Mouse (Mus musculus) neural tube, embryonic 12.5 days (tissue): ENCODE measurements around the gene Get4. TPM values are rescaled to one million over a fixed set of nuclear protein-coding genes. Genes with fewer than 3 reads are reported as not detected.

Experiments used
- ATAC-seq: fragments of 200-750 bp; cut with Nextera tagmentation; 2 replicates; pipeline ENCODE4 v1.8.0; 2017; ENCODE audit warnings: low read depth, mild to moderate bottlenecking, moderate TSS enrichment, moderate library complexity; ENCODE audit not compliant: low FRiP score
- H3K27ac ChIP-seq: fragments of 300-500 bp; sonication (generic); 2 replicates; pipeline ENCODE4 v1.5.1; 2016
- H3K27me3 ChIP-seq: fragments of 300-500 bp; sonication (generic); replicated peaks from 2 replicates; pipeline ENCODE4 v1.6.1; 2016; ENCODE audit warnings: mild to moderate bottlenecking
- H3K36me3 ChIP-seq: fragments of 300-500 bp; sonication (generic); 2 replicates; pipeline ENCODE4 v1.6.1; 2016; ENCODE audit warnings: mild to moderate bottlenecking
- H3K4me1 ChIP-seq: fragments of 300-500 bp; sonication (generic); 2 replicates; pipeline ENCODE4 v1.6.1; 2016
- H3K4me2 ChIP-seq: fragments of 300-500 bp; sonication (generic); replicated peaks from 2 replicates; pipeline ENCODE4 v1.6.1; 2016; ENCODE audit warnings: mild to moderate bottlenecking
- H3K4me3 ChIP-seq: fragments of 300-500 bp; sonication (generic); 2 replicates; pipeline ENCODE4 v1.5.1; 2016
- H3K9ac ChIP-seq: fragments of 300-500 bp; sonication (generic); 2 replicates; pipeline ENCODE4 v1.6.1; 2016; ENCODE audit warnings: mild to moderate bottlenecking
- H3K9me3 ChIP-seq: fragments of 300-500 bp; sonication (generic); 2 replicates; pipeline ENCODE4 v1.6.1; 2016; ENCODE audit warnings: mild to moderate bottlenecking
- WGBS: fragments of 180-500 bp; shearing (Covaris S2); methylation state at CpG from one replicate; pipeline ENCODE4 v1.1.7; 2016; 5-methylcytosine and 5-hydroxymethylcytosine counted together
- polyA plus RNA-seq: library from polyadenylated mRNA; unstranded; fragments of >200 nt; fragmentation: Nextera tagmentation; extraction: Ambion mirVana; gene quantifications from 2 replicates; pipeline ENCODE4 v1.2.1, GENCODE M21; 2016

The Get4 gene
- polyA plus RNA-seq, 1 experiment from 2014 or later: 129 TPM

- Histone ChIP-seq H3K4me1 (0 out of 2 replicates have a peak, but pooled peaks cover 5% of the 10 kb centered on the region), H3K27me3 (no peaks in the 10 kb centered on the region), H3K4me3 (no peak overlapping the region), H3K9ac (no peak overlapping the region), H3K9me3 (no peaks in the 10 kb centered on the region), H3K36me3 (peaks cover 59% of the 10 kb centered on the region), H3K27ac (no peak overlapping the region), H3K4me2 (no peak overlapping the region)
- 94% methylated on average over 4 of the region's 4 CpGs for WGBS
- no peak for ATAC-seq
Observed at GRCm38 (mm10) chr5:139261403-139261802, 9.3 kb downstream of the Get4 start.

- Histone ChIP-seq H3K27ac (no peak overlapping the region), H3K27me3 (no peaks in the 10 kb centered on the region), H3K4me3 (no peak overlapping the region), H3K36me3 (peaks cover 71% of the 10 kb centered on the region), H3K9me3 (no peaks in the 10 kb centered on the region), H3K9ac (no peak overlapping the region), H3K4me2 (no peak overlapping the region), H3K4me1 (peaks cover 15% of the 10 kb centered on the region; the same call in 1 of the 2 replicates)
- no peak for ATAC-seq
- 91% methylated on average over 4 of the region's 4 CpGs for WGBS
Observed at GRCm38 (mm10) chr5:139267661-139268060, 15.5 kb downstream of the Get4 start.

GRCm38 (mm10) chr5:139270806-139271521 lies 18.8 kb downstream of the Get4 start:
- Histone ChIP-seq H3K4me2 (no peak overlapping the region), H3K27me3 (no peaks in the 10 kb centered on the region), H3K36me3 (peaks cover 38% of the 10 kb centered on the region), H3K9ac (no peak overlapping the region), H3K27ac (no peak overlapping the region), H3K4me3 (no peak overlapping the region), H3K4me1 (peaks cover 20% of the 10 kb centered on the region; the same call in 1 of the 2 replicates), H3K9me3 (no peaks in the 10 kb centered on the region)
- 66% methylated on average over 16 of the region's 16 CpGs for WGBS
- no peak for ATAC-seq

GRCm38 (mm10) chr5:139271994-139272554 lies 19.9 kb downstream of the Get4 start:
- Histone ChIP-seq H3K36me3 (peaks cover 27% of the 10 kb centered on the region), H3K9ac (no peak overlapping the region), H3K27ac (no peak overlapping the region), H3K9me3 (no peaks in the 10 kb centered on the region), H3K4me1 (peaks cover 20% of the 10 kb centered on the region; the same call in 1 of the 2 replicates), H3K27me3 (no peaks in the 10 kb centered on the region), H3K4me2 (no peak overlapping the region), H3K4me3 (no peak overlapping the region)
- ATAC-seq: no peak
- WGBS: 40% methylated on average over 8 of the region's 8 CpGs

GRCm38 (mm10) chr5:139277287-139277686 lies 25.2 kb downstream of the Get4 start:
- no peak for ATAC-seq
- Histone ChIP-seq H3K4me3 (no peak overlapping the region), H3K4me1 (0 out of 2 replicates have a peak, but pooled peaks cover 5% of the 10 kb centered on the region), H3K9ac (no peak overlapping the region), H3K36me3 (no peaks in the 10 kb centered on the region), H3K4me2 (no peak overlapping the region), H3K27ac (no peak overlapping the region), H3K9me3 (no peaks in the 10 kb centered on the region), H3K27me3 (no peaks in the 10 kb centered on the region)
- WGBS: 82% methylated on average over 8 of the region's 8 CpGs

GRCm38 (mm10) chr5:139281373-139282112 lies 29.4 kb downstream of the Get4 start:
- ATAC-seq: no peak
- 51% methylated on average over 10 of the region's 11 CpGs for WGBS
- no peak overlapping the region for H3K9ac ChIP-seq

GRCm38 (mm10) chr5:139282191-139282590 lies 30.1 kb downstream of the Get4 start:
- Histone ChIP-seq H3K4me2 (0 out of 2 replicates have a peak overlapping the region, but pooled peaks have one; percentile 7), H3K4me1 (0 out of 2 replicates have a peak, but pooled peaks cover 3% of the 10 kb centered on the region), H3K9me3 (0 out of 2 replicates have a peak, but pooled peaks cover 4% of the 10 kb centered on the region), H3K4me3 (no peak overlapping the region), H3K9ac (no peak overlapping the region), H3K27ac (no peak overlapping the region), H3K36me3 (no peaks in the 10 kb centered on the region), H3K27me3 (no peaks in the 10 kb centered on the region)
- peak; percentile 50; the same call in 1 of the 2 replicates for ATAC-seq
- WGBS: 6% methylated on average over 15 of the region's 15 CpGs

More at GRCm38 (mm10) chr5:139281373-139282112, 29.4 kb downstream of the Get4 start:
- H3K27ac ChIP-seq: no peak overlapping the region
- H3K4me1 ChIP-seq: 0 out of 2 replicates have a peak, but pooled peaks cover 3% of the 10 kb centered on the region
- H3K36me3 ChIP-seq: no peaks in the 10 kb centered on the region
- no peaks in the 10 kb centered on the region for H3K27me3 ChIP-seq
- H3K9me3 ChIP-seq: 0 out of 2 replicates have a peak, but pooled peaks cover 4% of the 10 kb centered on the region
- H3K4me3 ChIP-seq: no peak overlapping the region
- no peak overlapping the region for H3K4me2 ChIP-seq

GRCm38 (mm10) chr5:139283460-139284180 lies 31.5 kb downstream of the Get4 start:
- WGBS: 96% methylated on average over 14 of the region's 14 CpGs
- Histone ChIP-seq H3K9ac (no peak overlapping the region), H3K27ac (no peak overlapping the region), H3K36me3 (no peaks in the 10 kb centered on the region), H3K4me1 (0 out of 2 replicates have a peak, but pooled peaks cover 3% of the 10 kb centered on the region), H3K27me3 (no peaks in the 10 kb centered on the region), H3K9me3 (0 out of 2 replicates have a peak, but pooled peaks cover 4% of the 10 kb centered on the region), H3K4me3 (no peak overlapping the region), H3K4me2 (no peak overlapping the region)
- ATAC-seq: no peak

- H3K4me2 ChIP-seq: no peak overlapping the region
- no peaks in the 10 kb centered on the region for H3K27me3 ChIP-seq
- no peak overlapping the region for H3K27ac ChIP-seq
- WGBS: 46% methylated on average over 8 of the region's 8 CpGs
- no peak overlapping the region for H3K9ac ChIP-seq
- 0 out of 2 replicates have a peak, but pooled peaks cover 4% of the 10 kb centered on the region for H3K9me3 ChIP-seq
- ATAC-seq: no peak
- H3K4me3 ChIP-seq: no peak overlapping the region
- H3K36me3 ChIP-seq: no peaks in the 10 kb centered on the region
- H3K4me1 ChIP-seq: 0 out of 2 replicates have a peak, but pooled peaks cover 3% of the 10 kb centered on the region
Observed at GRCm38 (mm10) chr5:139285383-139286067, 33.4 kb downstream of the Get4 start.

GRCm38 (mm10) chr5:139286142-139286941 lies 34.2 kb downstream of the Get4 start:
- H3K9ac ChIP-seq: no peak overlapping the region
- H3K4me1 ChIP-seq: 0 out of 2 replicates have a peak, but pooled peaks cover 3% of the 10 kb centered on the region
- H3K9me3 ChIP-seq: 0 out of 2 replicates have a peak, but pooled peaks cover 4% of the 10 kb centered on the region
- no peak for ATAC-seq
- H3K4me2 ChIP-seq: no peak overlapping the region
- H3K27me3 ChIP-seq: no peaks in the 10 kb centered on the region
- H3K4me3 ChIP-seq: no peak overlapping the region
- no peaks in the 10 kb centered on the region for H3K36me3 ChIP-seq
- WGBS: 77% methylated on average over 14 of the region's 14 CpGs
- no peak overlapping the region for H3K27ac ChIP-seq
